Mouse (Mus musculus): ENCODE results near the gene Adcy1.

DNA sequence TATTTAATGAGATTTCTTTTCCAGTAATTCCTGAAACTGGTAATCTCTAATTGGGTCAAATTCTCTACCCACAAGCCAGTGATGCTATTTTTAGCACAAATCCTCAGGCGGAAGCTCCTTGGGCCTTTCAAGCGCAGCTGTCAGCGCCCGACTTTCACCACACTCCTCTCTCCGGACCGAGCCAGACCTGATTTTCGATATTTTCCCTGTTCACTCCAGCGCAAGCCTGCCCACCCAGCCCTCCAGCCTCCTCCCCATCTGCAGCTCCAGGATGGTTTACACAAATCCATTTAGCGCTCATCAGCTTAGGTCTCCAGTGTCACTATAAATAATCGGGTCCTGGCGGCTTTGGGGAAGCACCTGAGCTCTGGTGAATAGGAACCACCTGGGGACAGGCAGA, 7.2 kb upstream of the Adcy1 start:
- no peak for TF ChIP-seq POLR2AphosphoS2 (IDR thresholded peaks at IDR 0.05; ENCODE audit: low read depth, low read length)
- no peak for TF ChIP-seq ZKSCAN1 (IDR thresholded peaks at IDR 0.05; ENCODE audit: borderline replicate concordance, low read depth, low read length)
- TF ChIP-seq ZC3H11A (IDR thresholded peaks at IDR 0.05; ENCODE audit: low read depth, low read length) = no peak
- TF ChIP-seq POLR2A (IDR thresholded peaks at IDR 0.05; ENCODE audit: low read depth, low read length) = no peak
- TF ChIP-seq CTCF (conservative IDR thresholded peaks at IDR 0.05 in 1 of 2, IDR thresholded peaks at IDR 0.05 in 1 of 2; ENCODE audit: low read depth in 2 of 2, low read length in 2 of 2) = no peak
- no peak for TF ChIP-seq ZMIZ1 (IDR thresholded peaks at IDR 0.05; ENCODE audit: low read depth, low read length)
- TF ChIP-seq HCFC1 (IDR thresholded peaks at IDR 0.05; ENCODE audit: low read depth, low read length) = no peak
- TF ChIP-seq RAD21 (IDR thresholded peaks at IDR 0.05; ENCODE audit: low read depth, low read length) = no peak
- TF ChIP-seq MYC (IDR thresholded peaks at IDR 0.05; ENCODE audit: low read depth, low read length) = no peak
- TF ChIP-seq EP300 (IDR thresholded peaks at IDR 0.05; ENCODE audit: low read length) = no peak
- TF ChIP-seq CHD1 (IDR thresholded peaks at IDR 0.05; ENCODE audit: low read depth, low read length) = no peak
- TF ChIP-seq MAZ (IDR thresholded peaks at IDR 0.05; ENCODE audit: low read depth, low read length) = no peak
- TF ChIP-seq TBP (conservative IDR thresholded peaks at IDR 0.05; ENCODE audit: low read depth, low read length) = no peak
- no peak for TF ChIP-seq BHLHE40 (IDR thresholded peaks at IDR 0.05; ENCODE audit: low read depth, low read length)
